Mouse (Mus musculus) stomach, adult 2 months (tissue): Measurements from ENCODE around the gene Ddr2. TPM values are rescaled to one million over a fixed set of nuclear protein-coding genes. Genes with fewer than 3 reads are reported as not detected.

Source experiments
- polyA plus RNA-seq: library from polyadenylated mRNA; depleted of rRNA; stranded (reverse); fragments of >200 nt; gene quantifications from 2 replicates; pipeline ENCODE4 v1.2.3, GENCODE M21; 2012; rRNA removed

The Ddr2 gene
- polyA plus RNA-seq = 1.8 and 3.1 TPM in 2 replicates

GRCm38 (mm10) chr1:170110516-170111332, at the start of gene Ddr2:
Ddr2 (minus strand) TSS chr1:170110762.

GRCm38 (mm10) chr1:169968792-169969515, 141.6 kb downstream of the Ddr2 start, which contains the start of gene Hsd17b7:
Hsd17b7 (minus strand) TSS chr1:169969241.

GRCm38 (mm10) chr1:169928454-169928971, 182.0 kb downstream of the Ddr2 start, which contains the start of gene Ccdc190:
Ccdc190 (plus strand) TSS chr1:169928648.

Other genes with a start within 250 kb of the Ddr2 start
- gene Ccdc190, start 182.1 kb downstream of the Ddr2 start, polyA plus RNA-seq = not detected in 2 replicates
- 0.96 and 1.7 TPM in 2 replicates for gene Hsd17b7, start 141.5 kb downstream of the Ddr2 start, polyA plus RNA-seq
- gene Uap1, start 64.2 kb upstream of the Ddr2 start, polyA plus RNA-seq = 5.6 and 7.3 TPM in 2 replicates
- 1.9 and 2.8 TPM in 2 replicates for gene Uhmk1, start 104.6 kb upstream of the Ddr2 start, polyA plus RNA-seq
- gene Sh2d1b2, start 122.0 kb upstream of the Ddr2 start, polyA plus RNA-seq = not detected in 2 replicates
- 0.02 and 0.09 TPM in 2 replicates for gene Sh2d1b1, start 166.6 kb upstream of the Ddr2 start, polyA plus RNA-seq
- 4.2 and 4.7 TPM in 2 replicates for gene Gm7694, start 195.6 kb upstream of the Ddr2 start, polyA plus RNA-seq
- not detected in 2 replicates for gene Spata46, start 198.0 kb upstream of the Ddr2 start, polyA plus RNA-seq